Mouse (Mus musculus) midbrain, embryonic 14.5 days (tissue): ENCODE results near the gene Plcl2. TPM values are rescaled to one million over a fixed set of nuclear protein-coding genes. Genes with fewer than 3 reads are reported as not detected.
"Not testable (repeated sequence)": the region's sequence is repeated elsewhere in the genome, so short reads cannot be mapped to it uniquely, and the experiment has no call there.

Experiments used
- ATAC-seq: fragments of 200-750 bp; cut with Nextera tagmentation; 2 replicates; pipeline ENCODE4 v1.8.0; 2017; ENCODE audit warnings: moderate number of reproducible peaks, moderate library complexity; ENCODE audit not compliant: low FRiP score, low TSS enrichment
- DNase-seq: peaks from one replicate; pipeline ENCODE4 v3.0.0-alpha.2; 2015
- H3K27ac ChIP-seq: fragments of 300-500 bp; sonication (generic); replicated peaks from 2 replicates; pipeline ENCODE4 v1.5.1; 2014; ENCODE audit warnings: mild to moderate bottlenecking, low read depth, low read length, moderate library complexity
- H3K27me3 ChIP-seq: fragments of 300-500 bp; sonication (generic); 2 replicates; pipeline ENCODE4 v1.6.1; 2014; ENCODE audit warnings: low read length, control low read depth, mixed read lengths; ENCODE audit not compliant: control insufficient read depth, insufficient read depth
- H3K36me3 ChIP-seq: fragments of 300-500 bp; sonication (generic); 2 replicates; pipeline ENCODE4 v1.6.1; 2014; ENCODE audit warnings: low read length, control low read depth; ENCODE audit not compliant: control insufficient read depth, insufficient read depth
- H3K4me1 ChIP-seq: fragments of 300-500 bp; sonication (generic); 2 replicates; pipeline ENCODE4 v1.6.1; 2014; ENCODE audit warnings: mild to moderate bottlenecking, antibody characterized with exemption, low read length, control low read depth; ENCODE audit not compliant: control insufficient read depth, insufficient read depth
- H3K4me2 ChIP-seq: fragments of 300-500 bp; sonication (generic); 2 replicates; pipeline ENCODE4 v1.6.1; 2014; ENCODE audit warnings: mild to moderate bottlenecking, low read length, moderate library complexity
- H3K4me3 ChIP-seq: fragments of 300-500 bp; sonication (generic); replicated peaks from 2 replicates; pipeline ENCODE4 v1.5.1; 2014; ENCODE audit warnings: low read depth, low read length
- H3K9ac ChIP-seq: fragments of 300-500 bp; sonication (generic); replicated peaks from 2 replicates; pipeline ENCODE4 v1.6.1; 2014; ENCODE audit warnings: mild to moderate bottlenecking, low read length, moderate library complexity
- H3K9me3 ChIP-seq: fragments of 300-500 bp; sonication (generic); 2 replicates; pipeline ENCODE4 v1.6.1; 2016; ENCODE audit warnings: low read length, control low read depth, mixed read lengths; ENCODE audit not compliant: control insufficient read depth
- WGBS: fragments of 180-500 bp; shearing (Covaris S2); extraction: QIAGEN DNeasy Blood & Tissue Kit; methylation state at CpG from one replicate; pipeline ENCODE4 v1.1.7; 2014; 5-methylcytosine and 5-hydroxymethylcytosine counted together
- polyA plus RNA-seq: library from polyadenylated mRNA; unstranded; fragments of >200 nt; fragmentation: Nextera tagmentation; extraction: Ambion mirVana; gene quantifications from 2 replicates; pipeline ENCODE4 v1.2.1, GENCODE M21; 2014

Gene Plcl2
- polyA plus RNA-seq, 1 experiment from 2014 or later, result 14.1 TPM

DNA sequence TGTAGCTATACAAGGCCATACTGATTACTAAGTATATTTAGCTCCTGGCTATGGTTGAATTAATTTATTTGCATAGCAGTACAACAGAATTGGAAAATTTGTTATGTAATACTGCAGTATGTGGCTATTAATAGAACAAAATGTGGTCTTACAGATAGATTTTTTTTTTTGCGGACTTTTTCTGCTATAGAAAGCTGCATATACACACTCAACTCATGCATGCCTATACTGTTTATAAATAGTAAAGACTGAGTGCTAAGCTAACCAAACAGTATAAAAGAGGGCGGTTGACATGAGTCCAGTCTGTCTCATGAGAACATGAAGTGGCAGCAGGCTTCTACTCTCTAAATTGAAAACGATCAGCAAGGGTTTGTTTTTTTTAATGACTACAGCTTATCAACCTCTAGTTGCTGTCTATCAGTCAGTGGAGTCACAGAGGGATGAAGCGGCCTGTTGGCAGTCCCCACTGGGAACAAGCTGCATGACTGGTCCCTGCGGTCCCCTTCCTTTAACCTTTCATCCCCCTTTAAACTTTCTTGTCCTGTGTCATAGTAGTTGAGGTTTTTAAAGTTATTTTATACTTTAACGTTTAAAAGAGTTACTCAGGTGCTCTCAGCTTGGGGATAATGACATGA is 8.7 kb downstream of the Plcl2 start:
- H3K4me2 ChIP-seq, result no peak overlapping the region
- no peak for DNase-seq
- peaks cover 8% of the 10 kb centered on the region for H3K4me1 ChIP-seq
- no peaks in the 10 kb centered on the region for H3K27me3 ChIP-seq
- H3K9ac ChIP-seq, result no peak overlapping the region
- no peak for ATAC-seq
- no peaks in the 10 kb centered on the region for H3K9me3 ChIP-seq
- H3K4me3 ChIP-seq, result no peak overlapping the region
- H3K36me3 ChIP-seq, result no peaks in the 10 kb centered on the region
- no peak overlapping the region for H3K27ac ChIP-seq
- WGBS, result 76% methylated on average over 6 of the region's 6 CpGs

DNA sequence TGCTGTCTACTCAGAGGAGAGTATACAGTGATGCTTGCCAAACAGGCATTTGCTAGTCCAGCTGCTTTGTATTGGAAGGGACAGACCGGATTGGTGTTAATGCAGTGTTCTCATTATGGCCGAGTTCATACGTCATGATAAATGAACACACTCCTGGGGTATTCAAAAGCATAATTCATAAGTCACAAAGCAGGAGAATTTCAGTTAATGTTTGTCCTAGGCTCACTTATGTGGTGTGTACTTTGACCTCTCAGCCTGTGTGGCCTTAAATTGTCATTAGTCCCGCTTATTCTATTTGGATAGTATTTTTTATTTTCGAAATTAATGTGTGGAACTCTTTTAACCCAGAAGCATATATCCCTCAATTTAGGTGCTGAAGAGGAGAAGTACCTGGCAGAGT is 10.4 kb downstream of the Plcl2 start:
- no peak for DNase-seq
- Histone ChIP-seq H3K36me3 (no peaks in the 10 kb centered on the region), H3K27me3 (no peaks in the 10 kb centered on the region), H3K9me3 (no peaks in the 10 kb centered on the region), H3K4me2 (no peak overlapping the region), H3K4me1 (peaks cover under 1% of the 10 kb centered on the region; the same call in 1 of the 2 replicates), H3K4me3 (no peak overlapping the region), H3K9ac (no peak overlapping the region), H3K27ac (no peak overlapping the region)
- no peak for ATAC-seq
- WGBS, result 93% methylated on average over 5 of the region's 5 CpGs

DNA sequence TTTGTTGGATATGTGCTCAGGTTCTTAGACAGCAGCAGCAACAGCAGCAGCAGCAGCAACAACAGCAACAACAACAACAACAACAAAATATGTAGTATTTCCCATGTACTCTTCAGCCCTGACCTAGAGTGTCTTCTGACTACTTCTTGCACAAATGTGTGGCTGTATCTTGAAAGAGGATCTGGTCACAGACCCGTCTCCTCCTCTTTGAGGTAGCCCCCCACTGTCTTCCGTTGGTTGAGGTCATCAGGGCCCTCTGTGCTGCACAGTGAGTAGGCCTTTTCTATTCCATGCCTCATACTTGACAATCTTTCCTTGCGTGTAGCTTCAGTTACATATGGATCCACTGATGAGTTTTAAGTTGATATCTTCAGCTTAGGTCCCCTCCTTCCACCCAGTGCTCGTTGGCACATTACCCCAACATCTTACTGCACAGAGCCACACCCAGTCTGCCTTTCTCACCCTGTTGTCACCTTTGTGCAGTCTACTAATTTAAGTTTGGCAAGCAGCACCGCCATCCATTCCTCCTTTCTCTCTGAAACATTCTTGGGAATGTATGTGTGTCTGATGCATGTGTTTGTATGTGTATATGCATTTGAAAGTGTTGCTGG is 13.4 kb downstream of the Plcl2 start:
- ATAC-seq, result no peak
- H3K27ac ChIP-seq, result no peak overlapping the region
- H3K4me2 ChIP-seq, result no peak overlapping the region
- no peak for DNase-seq
- H3K36me3 ChIP-seq, result no peaks in the 10 kb centered on the region
- no peaks in the 10 kb centered on the region for H3K4me1 ChIP-seq
- H3K9ac ChIP-seq, result no peak overlapping the region
- WGBS, result 91% methylated on average over 5 of the region's 5 CpGs
- no peak overlapping the region for H3K4me3 ChIP-seq
- H3K9me3 ChIP-seq, result no peaks in the 10 kb centered on the region
- no peaks in the 10 kb centered on the region for H3K27me3 ChIP-seq

DNA sequence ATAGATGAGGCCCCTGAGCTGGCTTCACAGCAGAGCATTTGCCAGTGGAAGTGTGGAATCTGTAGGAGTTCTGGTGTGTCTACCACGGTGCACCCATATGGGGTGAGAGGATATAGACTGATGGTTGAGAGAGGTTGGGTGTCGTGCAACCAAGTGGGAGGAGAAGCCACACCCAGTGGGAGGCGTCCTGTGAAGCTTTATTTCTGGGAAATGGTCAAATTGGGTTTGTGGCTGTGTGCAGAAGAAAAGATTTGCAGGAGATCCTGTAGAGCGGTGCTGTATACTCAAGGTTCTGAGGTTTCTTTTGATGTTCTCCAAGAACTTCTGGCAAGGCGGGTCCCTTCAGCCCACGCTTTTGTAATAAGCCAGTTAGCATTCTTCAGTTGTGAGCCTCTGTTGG is 15.8 kb downstream of the Plcl2 start:
- H3K9me3 ChIP-seq, result no peaks in the 10 kb centered on the region
- 78% methylated on average over 6 of the region's 6 CpGs for WGBS
- H3K4me2 ChIP-seq, result no peak overlapping the region
- H3K36me3 ChIP-seq, result no peaks in the 10 kb centered on the region
- no peaks in the 10 kb centered on the region for H3K4me1 ChIP-seq
- no peak for ATAC-seq
- H3K27ac ChIP-seq, result no peak overlapping the region
- no peak for DNase-seq
- no peak overlapping the region for H3K9ac ChIP-seq
- H3K4me3 ChIP-seq, result no peak overlapping the region
- no peaks in the 10 kb centered on the region for H3K27me3 ChIP-seq

DNA sequence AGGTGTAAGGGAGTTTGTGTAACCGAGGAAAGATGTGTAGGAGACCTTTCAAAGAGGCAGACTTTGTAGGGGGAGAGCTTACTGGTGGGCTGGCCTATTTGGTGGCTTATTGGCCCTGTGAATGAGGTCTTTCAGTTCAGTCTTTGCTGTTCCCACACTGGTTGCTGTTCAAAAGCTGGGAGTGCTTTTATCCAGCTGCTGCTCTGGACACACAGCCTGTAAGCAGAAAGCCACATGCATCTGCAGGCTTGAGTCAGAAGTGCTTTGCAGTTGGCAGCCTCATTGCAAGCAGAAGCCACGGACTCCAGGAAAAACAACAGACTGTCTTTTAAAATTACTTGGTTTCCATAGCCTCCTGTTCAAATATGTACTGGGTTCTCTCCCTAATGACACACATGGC is 16.6 kb downstream of the Plcl2 start:
- WGBS, result 35% methylated on average over 2 of the region's 2 CpGs
- Histone ChIP-seq H3K36me3 (no peaks in the 10 kb centered on the region), H3K9ac (no peak overlapping the region), H3K4me1 (no peaks in the 10 kb centered on the region), H3K4me2 (no peak overlapping the region), H3K4me3 (no peak overlapping the region), H3K27ac (no peak overlapping the region), H3K27me3 (no peaks in the 10 kb centered on the region), H3K9me3 (no peaks in the 10 kb centered on the region)
- DNase-seq (no peak), ATAC-seq (no peak)

DNA sequence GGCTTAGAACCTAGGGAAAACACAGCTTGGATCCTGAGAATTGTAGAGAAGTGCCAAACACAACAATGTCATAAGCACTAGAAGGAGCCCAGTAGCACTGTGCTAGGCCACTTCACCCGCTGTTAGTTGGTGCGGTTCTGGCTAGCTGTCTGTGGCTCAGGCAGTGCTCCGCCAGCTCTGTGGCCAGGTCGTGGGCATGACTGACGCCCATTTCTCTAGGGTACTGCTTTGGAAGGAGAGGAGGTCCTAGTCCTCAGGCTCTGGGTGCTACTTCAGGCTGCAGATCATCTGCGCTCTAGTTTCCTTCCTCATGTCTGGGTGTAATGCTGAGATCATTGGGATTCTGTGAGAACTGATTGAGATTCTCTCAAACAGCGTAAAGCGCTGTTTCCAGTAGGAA is 20.9 kb downstream of the Plcl2 start:
- Histone ChIP-seq H3K36me3 (no peaks in the 10 kb centered on the region), H3K27me3 (no peaks in the 10 kb centered on the region), H3K4me3 (no peak overlapping the region), H3K4me2 (no peak overlapping the region), H3K9ac (no peak overlapping the region), H3K27ac (no peak overlapping the region), H3K9me3 (no peaks in the 10 kb centered on the region), H3K4me1 (no peaks in the 10 kb centered on the region)
- no peak for ATAC-seq
- DNase-seq, result no peak
- 91% methylated on average over 8 of the region's 8 CpGs for WGBS

DNA sequence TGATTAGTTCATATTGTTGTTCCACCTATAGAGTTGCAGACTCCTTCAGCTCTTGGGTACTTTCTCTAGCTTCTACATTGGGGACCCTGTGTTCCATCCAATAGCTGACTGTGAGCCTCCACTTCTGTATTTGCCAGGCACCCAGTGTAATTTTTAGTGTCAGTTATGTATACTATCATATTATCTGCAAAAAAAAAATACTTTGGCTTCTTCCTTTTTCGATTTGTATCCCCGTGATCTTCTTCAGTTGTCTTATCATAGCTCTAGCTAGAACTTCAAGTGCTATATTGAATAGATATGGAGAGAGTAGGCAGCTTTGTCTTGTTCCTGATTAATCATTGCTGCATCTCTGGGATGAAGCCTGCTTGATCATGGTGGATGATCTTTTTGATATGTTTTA is 25.7 kb downstream of the Plcl2 start:
- WGBS, result 96% methylated on average over 2 of the region's 2 CpGs
- not testable (repeated sequence) for H3K4me3 ChIP-seq

DNA sequence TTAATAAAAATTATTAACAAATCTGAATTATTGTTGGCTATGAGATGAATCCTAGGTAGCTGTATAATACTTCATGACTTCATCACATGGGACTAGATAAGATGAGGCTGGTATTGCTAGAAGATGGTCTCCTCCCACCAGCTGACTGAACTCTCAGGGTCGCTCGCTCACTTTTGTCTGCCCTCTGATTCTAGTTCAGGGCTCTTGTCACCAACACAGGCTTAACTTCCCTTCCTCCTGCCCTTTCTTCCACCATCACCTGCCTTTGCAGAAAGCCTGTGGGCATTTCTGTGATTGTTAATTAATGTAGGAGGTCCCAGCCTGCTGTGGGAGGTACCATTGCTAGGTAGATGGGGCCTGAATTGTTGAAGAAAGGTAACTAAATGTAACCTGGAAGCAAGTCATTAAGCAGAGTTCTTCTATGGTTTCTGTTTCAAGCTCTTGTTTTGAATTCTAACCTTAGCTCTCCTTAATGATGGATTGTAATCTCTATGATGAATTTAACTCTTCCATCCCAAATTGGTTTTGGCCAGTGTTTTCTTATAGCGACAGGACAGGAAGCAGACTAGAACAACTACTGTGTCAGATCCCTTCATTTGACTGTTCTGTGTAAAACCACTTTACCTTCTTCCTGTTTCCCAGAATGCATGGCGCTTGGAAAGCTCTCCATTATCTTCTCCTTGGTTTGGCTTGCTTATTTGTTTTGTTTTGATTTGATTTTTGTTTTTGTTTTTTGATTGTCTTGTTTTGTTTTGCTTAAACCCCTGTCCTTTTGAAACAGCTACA is 27.4 kb downstream of the Plcl2 start:
- H3K9ac ChIP-seq, result no peak overlapping the region
- ATAC-seq, result no peak

More for the DNA sequence above, 25.7 kb downstream of the Plcl2 start:
- ATAC-seq, H3K9ac ChIP-seq, H3K27me3 ChIP-seq, H3K9me3 ChIP-seq, H3K4me2 ChIP-seq, H3K4me1 ChIP-seq, H3K27ac ChIP-seq, DNase-seq, H3K36me3 ChIP-seq: not testable (repeated sequence)

More for the DNA sequence above, 27.4 kb downstream of the Plcl2 start:
- no peaks in the 10 kb centered on the region for H3K4me1 ChIP-seq
- no peak overlapping the region for H3K4me3 ChIP-seq
- no peak overlapping the region for H3K4me2 ChIP-seq
- H3K36me3 ChIP-seq, result no peaks in the 10 kb centered on the region
- H3K27ac ChIP-seq, result no peak overlapping the region
- 94% methylated on average over 4 of the region's 4 CpGs for WGBS
- H3K9me3 ChIP-seq, result peaks cover 4% of the 10 kb centered on the region; the same call in 1 of the 2 replicates
- no peak for DNase-seq
- no peaks in the 10 kb centered on the region for H3K27me3 ChIP-seq
